ENCODE assay signal across 12 mouse cellular contexts in the genomic region with DNA sequence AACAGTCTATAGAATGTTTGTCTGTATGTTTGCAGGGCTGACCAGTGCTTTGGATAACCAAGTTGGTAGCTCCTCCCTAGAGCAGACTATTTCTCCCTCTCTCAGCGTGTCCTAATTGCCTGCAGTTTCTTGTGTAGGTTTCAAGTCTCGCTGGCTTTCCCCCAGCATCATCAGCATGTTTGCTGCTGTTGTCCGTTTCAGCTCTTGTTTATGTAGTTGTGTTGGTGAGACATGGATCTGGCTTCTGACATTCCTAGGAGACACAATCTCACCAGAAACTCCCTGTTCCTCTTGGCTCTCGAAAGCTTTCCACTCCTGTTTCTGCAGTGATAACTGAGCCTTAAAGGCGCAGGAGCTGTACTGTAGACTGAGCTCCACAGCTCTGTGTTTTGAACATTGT.
A peak's percentile ranks its signal among the peaks of the same experiment; 100 is the strongest.
DNase-seq lines count a peak whose midpoint lies in the region; ATAC-seq lines count a peak whose summit lies in the region.
"Had no signal": no experiment of that assay in that cellular context is flagged by ENCODE, and none has a peak within 500 bp of the region (broad histone marks: within the 10 kb centered on the region; RNA-seq: fewer than 3 reads in every experiment).

No protein-coding gene starts in this region.

- H3K9me3 ChIP-seq in heart, embryonic 11.5 days (replicated peaks; ENCODE audit: control insufficient read depth, low read length), result no peaks in the 10 kb centered on the region
- H3K9me3 ChIP-seq in lung, embryonic 16.5 days (ENCODE audit: control insufficient read depth, low read length), result no peaks in the 10 kb centered on the region
- no peaks in the 10 kb centered on the region for H3K9me3 ChIP-seq in forebrain, embryonic 16.5 days (ENCODE audit: control insufficient read depth, low read length)
- H3K9me3 ChIP-seq: limb, embryonic 12.5 days had no signal

- 30% methylated on average over 5 of the region's 5 CpGs for WGBS in heart, embryonic 11.5 days (ENCODE audit: insufficient replicate concordance)
- 58% methylated on average over 5 of the region's 5 CpGs for WGBS in lung, embryonic 16.5 days
- 70% methylated on average over 5 of the region's 5 CpGs for WGBS in forebrain, embryonic 16.5 days

- H3K4me3 ChIP-seq in heart, embryonic 11.5 days (ENCODE audit: low read depth, low read length), result no peak overlapping the region
- H3K4me3 ChIP-seq in lung, embryonic 16.5 days (ENCODE audit: low read length), result no peak overlapping the region
- H3K4me3 ChIP-seq in forebrain, embryonic 16.5 days (replicated peaks; ENCODE audit: low read length), result no peak overlapping the region
- H3K4me3 ChIP-seq: limb, embryonic 12.5 days had no signal

- peak overlapping the region; percentile 79 for H3K27ac ChIP-seq in heart, embryonic 11.5 days (ENCODE audit: low read depth, low read length)
- peak overlapping the region; percentile 41; the same call in 1 of the 2 replicates for H3K27ac ChIP-seq in lung, embryonic 16.5 days (ENCODE audit: low read length)
- no peak overlapping the region for H3K27ac ChIP-seq in forebrain, embryonic 16.5 days (ENCODE audit: low read length)
- H3K27ac ChIP-seq: limb, embryonic 12.5 days; macrophage had no signal

- H3K4me2 ChIP-seq in heart, embryonic 11.5 days, result peak overlapping the region; percentile 27; the same call in 1 of the 2 replicates
- H3K4me2 ChIP-seq in lung, embryonic 16.5 days (ENCODE audit: low read depth, low read length), result no peak overlapping the region
- no peak overlapping the region for H3K4me2 ChIP-seq in forebrain, embryonic 16.5 days (ENCODE audit: low read length)
- H3K4me2 ChIP-seq: limb, embryonic 12.5 days had no signal

- peaks cover 36% of the 10 kb centered on the region for H3K4me1 ChIP-seq in heart, embryonic 11.5 days (ENCODE audit: control insufficient read depth, insufficient read depth, low read length)
- H3K4me1 ChIP-seq in lung, embryonic 16.5 days (replicated peaks; ENCODE audit: control insufficient read depth, insufficient read depth, low read length), result no peaks in the 10 kb centered on the region
- H3K4me1 ChIP-seq in forebrain, embryonic 16.5 days (replicated peaks; ENCODE audit: control insufficient read depth, insufficient read depth, low read length), result peaks cover 5% of the 10 kb centered on the region

- ATAC-seq in heart, embryonic 11.5 days (replicated peaks; ENCODE audit: insufficient number of reproducible peaks, low FRiP score, low TSS enrichment), result no peak
- peak; percentile 62 for ATAC-seq in lung, embryonic 16.5 days (ENCODE audit: low read depth)
- no peak for ATAC-seq in forebrain, embryonic 16.5 days
- ATAC-seq in CD4-positive, CD25-positive, alpha-beta regulatory T cell, adult 4 months, result no peak

- no peaks in the 10 kb centered on the region for H3K36me3 ChIP-seq in heart, embryonic 11.5 days (ENCODE audit: control insufficient read depth, insufficient read depth, low read length)
- no peaks in the 10 kb centered on the region for H3K36me3 ChIP-seq in lung, embryonic 16.5 days (ENCODE audit: control insufficient read depth, insufficient read depth, low read length)
- H3K36me3 ChIP-seq in forebrain, embryonic 16.5 days (ENCODE audit: control insufficient read depth, insufficient read depth), result no peaks in the 10 kb centered on the region
- H3K36me3 ChIP-seq: limb, embryonic 12.5 days had no signal

- no peaks in the 10 kb centered on the region for H3K27me3 ChIP-seq in heart, embryonic 11.5 days (ENCODE audit: control insufficient read depth, insufficient read depth, low read length)
- no peaks in the 10 kb centered on the region for H3K27me3 ChIP-seq in lung, embryonic 16.5 days (ENCODE audit: control insufficient read depth, insufficient read depth, low read depth, low read length)
- H3K27me3 ChIP-seq in forebrain, embryonic 16.5 days (replicated peaks; ENCODE audit: control insufficient read depth, insufficient read depth, low read length), result no peaks in the 10 kb centered on the region
- H3K27me3 ChIP-seq: limb, embryonic 12.5 days had no signal

- no peak overlapping the region for H3K9ac ChIP-seq in heart, embryonic 11.5 days (ENCODE audit: low read depth, low read length)
- no peak overlapping the region for H3K9ac ChIP-seq in lung, embryonic 16.5 days (ENCODE audit: low read length)
- no peak overlapping the region for H3K9ac ChIP-seq in forebrain, embryonic 16.5 days (replicated peaks; ENCODE audit: low read depth, low read length)
- H3K9ac ChIP-seq: limb, embryonic 12.5 days had no signal

- peak; percentile 17 for DNase-seq in brain, adult 2 months (ENCODE audit: low read depth, low spot score)
- DNase-seq in gastrocnemius, adult 18-20 months (ENCODE audit: low spot score), result peak; percentile 76
- no peak for DNase-seq in urinary bladder, postnatal 10 days (ENCODE audit: low spot score)
- DNase-seq: kidney, adult 2 months; layer of hippocampus, adult 9-11 months; spleen, adult 18-20 months had no signal
